Mouse (Mus musculus) heart, postnatal 0 days (tissue): ENCODE data around the gene 1110008P14Rik.

Source experiments
- CTCF ChIP-seq: IDR thresholded peaks from 2 replicates; pipeline ENCODE4 v1.5.1; 2016; ENCODE audit warnings: antibody characterized with exemption, control low read depth, low read depth
- EP300 ChIP-seq: IDR thresholded peaks from 2 replicates; pipeline ENCODE4 v1.6.1; 2016; ENCODE audit warnings: antibody characterized with exemption, low read depth

DNA sequence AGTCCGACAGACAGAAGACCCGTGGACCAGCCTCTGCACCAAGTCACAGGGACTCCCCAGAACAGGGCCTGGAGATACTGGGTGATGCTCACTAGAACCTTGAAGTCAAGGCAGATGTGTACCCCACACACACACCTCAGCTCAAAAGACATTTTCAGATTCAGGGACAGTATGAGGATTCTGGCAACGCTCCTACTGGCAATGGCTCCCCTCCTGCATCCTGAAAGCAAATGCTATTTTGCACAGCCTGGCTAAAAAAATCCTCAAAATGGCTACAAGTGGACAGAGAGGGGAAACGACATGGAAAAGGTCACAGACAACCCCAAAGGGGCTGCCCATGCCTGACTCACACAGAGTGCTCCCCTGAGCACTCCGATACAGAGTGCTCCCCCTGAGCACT lies 49.6 kb downstream of the 1110008P14Rik start:
- TF ChIP-seq CTCF (no peak), EP300 (no peak)
